Mouse (Mus musculus): ENCODE results near the gene Hoxb9. TPM values are rescaled to one million over a fixed set of nuclear protein-coding genes. Genes with fewer than 3 reads are reported as not detected.

The Hoxb9 gene
- total RNA-seq, 1 experiment: 3.3 TPM

GRCm38 (mm10) chr11:96254221-96254620, 17.0 kb upstream of the Hoxb9 start:
- H3K9me3 ChIP-seq (ENCODE audit: control insufficient read depth, insufficient read depth, low read depth, low read length): no peaks in the 10 kb centered on the region
- no peak for TF ChIP-seq CHD2 (IDR thresholded peaks at IDR 0.05; ENCODE audit: low read depth, low read length)
- no peak for TF ChIP-seq ZC3H11A (IDR thresholded peaks at IDR 0.05; ENCODE audit: borderline replicate concordance, low read depth, low read length)
- TF ChIP-seq MAFK (IDR thresholded peaks at IDR 0.05; ENCODE audit: insufficient read depth, low read depth, low read length): no peak
- TF ChIP-seq HCFC1 (IDR thresholded peaks at IDR 0.05; ENCODE audit: borderline replicate concordance, insufficient read depth, low read length): no peak
- no peak for TF ChIP-seq ZNF384 (IDR thresholded peaks at IDR 0.05; ENCODE audit: low read depth, low read length)
- H3K4me3 ChIP-seq (ENCODE audit: insufficient read depth in 1 of 2, low read depth in 1 of 2, low read length in 2 of 2, poor library complexity in 1 of 2, severe bottlenecking in 1 of 2): no peak overlapping the region; a peak in 1 of 4 replicates
- peaks cover 11 to 13% of the 10 kb centered on the region in 2 experiments for H3K4me1 ChIP-seq (ENCODE audit: control insufficient read depth in 2 of 2, insufficient read depth in 2 of 2, low read length in 2 of 2, poor library complexity in 1 of 2)
- no peak overlapping the region for H3K27ac ChIP-seq (ENCODE audit: insufficient read depth, low read depth, low read length, poor library complexity, severe bottlenecking)
- in situ Hi-C loops (cut with MboI; ENCODE audit: low sequenced_read_pairs in 2 of 2, unreplicated experiment in 2 of 2): no loop called here
- DNase-seq (ENCODE audit: low read depth, low spot score): no peak
- H3K36me3 ChIP-seq (ENCODE audit: control insufficient read depth, insufficient read depth, low read length, poor library complexity, severe bottlenecking): no peaks in the 10 kb centered on the region
- peak overlapping the region; percentile 46; the same call in 1 of the 2 replicates for H3K9ac ChIP-seq (ENCODE audit: insufficient read depth, low read depth, low read length, poor library complexity, severe bottlenecking)

GRCm38 (mm10) chr11:96255111-96255995, 15.9 kb upstream of the Hoxb9 start:
- H3K4me3 ChIP-seq (ENCODE audit: insufficient read depth in 1 of 2, low read depth in 1 of 2, low read length in 2 of 2, poor library complexity in 1 of 2, severe bottlenecking in 1 of 2): peak overlapping the region; percentile 0 to 46; a peak in 2 of 4 replicates
- no peak overlapping the region for H3K27ac ChIP-seq (ENCODE audit: insufficient read depth, low read depth, low read length, poor library complexity, severe bottlenecking)
- H3K36me3 ChIP-seq (ENCODE audit: control insufficient read depth, insufficient read depth, low read length, poor library complexity, severe bottlenecking): no peaks in the 10 kb centered on the region
- no peaks in the 10 kb centered on the region for H3K9me3 ChIP-seq (ENCODE audit: control insufficient read depth, insufficient read depth, low read depth, low read length)
- DNase-seq (ENCODE audit: low read depth, low spot score): no peak
- H3K9ac ChIP-seq (ENCODE audit: insufficient read depth, low read depth, low read length, poor library complexity, severe bottlenecking): peak overlapping the region; percentile 8; the same call in 1 of the 2 replicates
- H3K4me1 ChIP-seq (ENCODE audit: control insufficient read depth in 2 of 2, insufficient read depth in 2 of 2, low read length in 2 of 2, poor library complexity in 1 of 2): peaks cover 10 to 13% of the 10 kb centered on the region in 2 experiments
- in situ Hi-C loops (cut with MboI; ENCODE audit: low sequenced_read_pairs in 2 of 2, unreplicated experiment in 2 of 2): no loop called here
- no peak for TF ChIP-seq HCFC1 (IDR thresholded peaks at IDR 0.05; ENCODE audit: borderline replicate concordance, insufficient read depth, low read length)
- no peak for TF ChIP-seq MAFK (IDR thresholded peaks at IDR 0.05; ENCODE audit: insufficient read depth, low read depth, low read length)
- no peak for TF ChIP-seq ZNF384 (IDR thresholded peaks at IDR 0.05; ENCODE audit: low read depth, low read length)
- no peak for TF ChIP-seq ZC3H11A (IDR thresholded peaks at IDR 0.05; ENCODE audit: borderline replicate concordance, low read depth, low read length)
- no peak for TF ChIP-seq CHD2 (IDR thresholded peaks at IDR 0.05; ENCODE audit: low read depth, low read length)

- no peak overlapping the region for H3K9ac ChIP-seq (ENCODE audit: insufficient read depth, low read depth, low read length, poor library complexity, severe bottlenecking)
- H3K36me3 ChIP-seq (ENCODE audit: control insufficient read depth, insufficient read depth, low read length, poor library complexity, severe bottlenecking): no peaks in the 10 kb centered on the region
- H3K4me3 ChIP-seq (ENCODE audit: insufficient read depth in 1 of 2, low read depth in 1 of 2, low read length in 2 of 2, poor library complexity in 1 of 2, severe bottlenecking in 1 of 2): no peak overlapping the region
- in situ Hi-C loops (cut with MboI; ENCODE audit: low sequenced_read_pairs in 2 of 2, unreplicated experiment in 2 of 2): no loop called here
- TF ChIP-seq ZC3H11A (IDR thresholded peaks at IDR 0.05; ENCODE audit: borderline replicate concordance, low read depth, low read length): no peak
- no peak overlapping the region for H3K27ac ChIP-seq (ENCODE audit: insufficient read depth, low read depth, low read length, poor library complexity, severe bottlenecking)
- H3K4me1 ChIP-seq (ENCODE audit: control insufficient read depth in 2 of 2, insufficient read depth in 2 of 2, low read length in 2 of 2, poor library complexity in 1 of 2): peaks cover 8 to 10% of the 10 kb centered on the region in 2 experiments
- DNase-seq (ENCODE audit: low read depth, low spot score): no peak
- H3K9me3 ChIP-seq (ENCODE audit: control insufficient read depth, insufficient read depth, low read depth, low read length): no peaks in the 10 kb centered on the region
Measured at GRCm38 (mm10) chr11:96255996-96256445, 15.2 kb upstream of the Hoxb9 start.

DNA sequence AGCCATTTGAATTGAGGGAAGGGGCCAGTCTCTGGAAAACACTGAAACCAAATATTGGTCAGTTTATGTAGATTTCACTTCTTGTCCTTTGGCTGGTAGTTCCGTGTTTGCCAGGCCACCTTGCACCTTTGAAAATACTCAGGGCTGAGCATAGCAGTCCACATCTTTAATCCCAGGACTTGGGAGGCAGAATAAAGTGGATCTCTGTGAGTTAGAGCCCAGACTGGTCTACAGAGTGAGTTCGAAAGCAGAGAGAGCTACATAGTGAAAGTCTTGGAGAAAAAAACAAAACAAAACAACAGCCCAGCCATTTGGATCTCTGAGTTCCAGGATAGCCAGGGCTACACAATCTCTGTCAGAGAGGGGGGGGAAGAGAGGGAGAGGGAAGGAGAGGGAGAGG, 14.1 kb upstream of the Hoxb9 start:
- no peak overlapping the region for H3K9ac ChIP-seq (ENCODE audit: insufficient read depth, low read depth, low read length, poor library complexity, severe bottlenecking)
- TF ChIP-seq MAFK (IDR thresholded peaks at IDR 0.05; ENCODE audit: insufficient read depth, low read depth, low read length) (no peak), CHD2 (IDR thresholded peaks at IDR 0.05; ENCODE audit: low read depth, low read length) (no peak)
- no peak overlapping the region for H3K27ac ChIP-seq (ENCODE audit: insufficient read depth, low read depth, low read length, poor library complexity, severe bottlenecking)
- DNase-seq (ENCODE audit: low read depth, low spot score): no peak
- in situ Hi-C loops (cut with MboI; ENCODE audit: low sequenced_read_pairs in 2 of 2, unreplicated experiment in 2 of 2): no loop called here
- peaks cover under 1% of the 10 kb centered on the region; the same call in 1 of the 2 replicates for H3K36me3 ChIP-seq (ENCODE audit: control insufficient read depth, insufficient read depth, low read length, poor library complexity, severe bottlenecking)
- no peaks in the 10 kb centered on the region for H3K9me3 ChIP-seq (ENCODE audit: control insufficient read depth, insufficient read depth, low read depth, low read length)
- peaks cover 8 to 10% of the 10 kb centered on the region in 2 experiments for H3K4me1 ChIP-seq (ENCODE audit: control insufficient read depth in 2 of 2, insufficient read depth in 2 of 2, low read length in 2 of 2, poor library complexity in 1 of 2)
- no peak overlapping the region for H3K4me3 ChIP-seq (ENCODE audit: insufficient read depth in 1 of 2, low read depth in 1 of 2, low read length in 2 of 2, poor library complexity in 1 of 2, severe bottlenecking in 1 of 2)

Measured in ES-E14 (cell line).